Mouse (Mus musculus) CH12.LX (cell line): ENCODE results near the gene Ints2. TPM values are rescaled to one million over a fixed set of nuclear protein-coding genes. Genes with fewer than 3 reads are reported as not detected.

Experiments used
- DNase-seq: peaks from one replicate; pipeline ENCODE4 v3.0.0-alpha.2; 2013; ENCODE audit errors: extremely low read depth
- H3K27ac ChIP-seq: 2 replicates; pipeline ENCODE4 v1.5.1; 2012; ENCODE audit warnings: low read depth, mild to moderate bottlenecking, control low read depth, moderate library complexity; ENCODE audit not compliant: insufficient read depth
- H3K27me3 ChIP-seq: replicated peaks from 2 replicates; pipeline ENCODE3; 2012; ENCODE audit warnings: inconsistent platforms
- H3K36me3 ChIP-seq, 2 experiments: replicated peaks in 1 of 2; 2 replicates each; pipeline versions ENCODE3 to v1.6.1; 2012; ENCODE audit warnings: inconsistent platforms in 1 of 2, low read length in 1 of 2, mild to moderate bottlenecking in 1 of 2, mixed read lengths in 1 of 2, moderate library complexity in 1 of 2; ENCODE audit not compliant: control insufficient read depth in 1 of 2, insufficient read depth in 1 of 2
- H3K4me1 ChIP-seq, 2 experiments: 2 replicates each; pipeline ENCODE4 v1.6.1; 2012; ENCODE audit warnings: inconsistent platforms in 1 of 2, moderate library complexity in 1 of 2; ENCODE audit not compliant: insufficient read depth in 2 of 2, control insufficient read depth in 1 of 2
- H3K4me2 ChIP-seq: 2 replicates; pipeline ENCODE4 v1.6.1; 2012; ENCODE audit warnings: low read depth, mild to moderate bottlenecking, control low read depth; ENCODE audit not compliant: poor library complexity, insufficient read depth, severe bottlenecking
- H3K4me3 ChIP-seq, 3 experiments: fragments of 150-350 bp in 1 of 3; sonication (generic) in 1 of 3; replicated peaks in 1 of 3; 2 replicates each; pipeline versions ENCODE3 to v1.5.1; 2011 to 2012; ENCODE audit warnings: low read depth in 2 of 3, low read length in 2 of 3, mild to moderate bottlenecking in 2 of 3, moderate library complexity in 2 of 3, control low read depth in 1 of 3, improper control_type of control experiment in 1 of 3, inconsistent platforms in 1 of 3, mixed read lengths in 1 of 3; ENCODE audit not compliant: poor library complexity in 1 of 3
- H3K79me2 ChIP-seq: replicated peaks from 2 replicates; pipeline ENCODE4 v1.6.1; 2012; ENCODE audit warnings: mild to moderate bottlenecking, moderate library complexity; ENCODE audit not compliant: control insufficient read depth, poor library complexity, insufficient read depth, severe bottlenecking; ENCODE audit errors: extremely low read depth
- H3K9ac ChIP-seq: 2 replicates; pipeline ENCODE4 v1.6.1; 2012; ENCODE audit warnings: low read depth, mild to moderate bottlenecking, control low read depth, moderate library complexity; ENCODE audit not compliant: insufficient read depth
- H3K9me3 ChIP-seq: replicated peaks from 2 replicates; pipeline ENCODE3; 2012; ENCODE audit warnings: low read length, inconsistent platforms, mixed read lengths
- BHLHE40 ChIP-seq: IDR thresholded peaks from 2 replicates; pipeline ENCODE4 v1.6.1; 2011; ENCODE audit warnings: mild to moderate bottlenecking, low read depth, low read length, improper control_type of control experiment
- CHD1 ChIP-seq: IDR thresholded peaks from 2 replicates; pipeline ENCODE4 v1.6.1; 2012; ENCODE audit warnings: low read depth, low read length, improper control_type of control experiment, inconsistent platforms
- CHD2 ChIP-seq: IDR thresholded peaks from 2 replicates; pipeline ENCODE4 v1.6.1; 2011; ENCODE audit warnings: low read length, improper control_type of control experiment
- CTCF ChIP-seq, 2 experiments: IDR thresholded peaks in 1 of 2; conservative IDR thresholded peaks in 1 of 2; 2 replicates each; pipeline ENCODE4 v1.5.1; 2011 to 2012; ENCODE audit warnings: low read depth in 2 of 2, low read length in 2 of 2, improper control_type of control experiment in 1 of 2, inconsistent platforms in 1 of 2, mild to moderate bottlenecking in 1 of 2, moderate library complexity in 1 of 2
- E2F4 ChIP-seq: IDR thresholded peaks from 2 replicates; pipeline ENCODE4 v1.6.1; 2011; ENCODE audit warnings: low read depth, low read length, improper control_type of control experiment; ENCODE audit not compliant: insufficient replicate concordance
- ELF1 ChIP-seq: IDR thresholded peaks from 2 replicates; pipeline ENCODE4 v1.6.1; 2014; ENCODE audit warnings: low read depth, mild to moderate bottlenecking, inconsistent platforms, low read length, improper control_type of control experiment
- EP300 ChIP-seq: IDR thresholded peaks from 2 replicates; pipeline ENCODE4 v1.6.1; 2011; ENCODE audit warnings: low read length, improper control_type of control experiment
- ETS1 ChIP-seq: conservative IDR thresholded peaks from 2 replicates; pipeline ENCODE4 v1.6.1; 2012; ENCODE audit warnings: low read depth, mild to moderate bottlenecking, inconsistent platforms, low read length, improper control_type of control experiment, moderate library complexity
- GABPA ChIP-seq: IDR thresholded peaks from 2 replicates; pipeline ENCODE4 v1.6.1; 2012; ENCODE audit warnings: low read depth, low read length, improper control_type of control experiment, inconsistent platforms; ENCODE audit not compliant: insufficient replicate concordance
- HCFC1 ChIP-seq: IDR thresholded peaks from 2 replicates; pipeline ENCODE4 v1.6.1; 2012; ENCODE audit warnings: low read depth, mild to moderate bottlenecking, inconsistent platforms, low read length, improper control_type of control experiment
- IRF4 ChIP-seq: IDR thresholded peaks from 2 replicates; pipeline ENCODE4 v1.6.1; 2014; ENCODE audit warnings: low read depth, mild to moderate bottlenecking, inconsistent platforms, low read length, improper control_type of control experiment
- JUN ChIP-seq: IDR thresholded peaks from 2 replicates; pipeline ENCODE4 v1.6.1; 2011; ENCODE audit warnings: low read depth, mild to moderate bottlenecking, low read length, improper control_type of control experiment, moderate library complexity; ENCODE audit not compliant: insufficient read depth
- JUND ChIP-seq: conservative IDR thresholded peaks from 2 replicates; pipeline ENCODE4 v1.6.1; 2011; ENCODE audit warnings: low read depth, low read length, improper control_type of control experiment
- KAT2A ChIP-seq: IDR thresholded peaks from 2 replicates; pipeline ENCODE4 v1.6.1; 2012; ENCODE audit warnings: low read length, improper control_type of control experiment, inconsistent platforms; ENCODE audit not compliant: insufficient replicate concordance
- MAFK ChIP-seq: IDR thresholded peaks from 2 replicates; pipeline ENCODE4 v1.6.1; 2011; ENCODE audit warnings: low read length, improper control_type of control experiment; ENCODE audit not compliant: insufficient replicate concordance
- MAX ChIP-seq: IDR thresholded peaks from 2 replicates; pipeline ENCODE4 v1.6.1; 2011; ENCODE audit warnings: low read length, improper control_type of control experiment
- MAZ ChIP-seq: IDR thresholded peaks from 2 replicates; pipeline ENCODE4 v1.6.1; 2012; ENCODE audit warnings: low read depth, mild to moderate bottlenecking, inconsistent platforms, low read length, improper control_type of control experiment, moderate library complexity
- MEF2A ChIP-seq: IDR thresholded peaks from 2 replicates; pipeline ENCODE4 v1.6.1; 2014; ENCODE audit warnings: low read depth, mild to moderate bottlenecking, inconsistent platforms, low read length, improper control_type of control experiment, borderline replicate concordance
- MXI1 ChIP-seq: IDR thresholded peaks from 2 replicates; pipeline ENCODE4 v1.6.1; 2011; ENCODE audit warnings: mild to moderate bottlenecking, low read depth, low read length, improper control_type of control experiment
- MYC ChIP-seq: IDR thresholded peaks from 2 replicates; pipeline ENCODE4 v1.6.1; 2011; ENCODE audit warnings: low read depth, mild to moderate bottlenecking, improper control_type of control experiment, low read length
- NELFE ChIP-seq: IDR thresholded peaks from 2 replicates; pipeline ENCODE4 v1.6.1; 2011; ENCODE audit warnings: low read depth, low read length, improper control_type of control experiment
- NRF1 ChIP-seq: IDR thresholded peaks from 2 replicates; pipeline ENCODE4 v1.6.1; 2014; ENCODE audit warnings: low read depth, mild to moderate bottlenecking, inconsistent platforms, low read length, improper control_type of control experiment, moderate library complexity
- PAX5 ChIP-seq: IDR thresholded peaks from 2 replicates; pipeline ENCODE4 v1.6.1; 2012; ENCODE audit warnings: low read length, inconsistent platforms, mixed read lengths
- POLR2A ChIP-seq: IDR thresholded peaks from 2 replicates; pipeline ENCODE4 v1.6.1; 2011; ENCODE audit warnings: low read depth, mild to moderate bottlenecking, improper control_type of control experiment, low read length
- POLR2AphosphoS2 ChIP-seq: IDR thresholded peaks from 2 replicates; pipeline ENCODE4 v1.6.1; 2011; ENCODE audit warnings: low read depth, low read length, improper control_type of control experiment
- RAD21 ChIP-seq: IDR thresholded peaks from 2 replicates; pipeline ENCODE4 v1.6.1; 2011; ENCODE audit warnings: low read depth, mild to moderate bottlenecking, low read length, improper control_type of control experiment, moderate library complexity
- RCOR1 ChIP-seq: conservative IDR thresholded peaks from 2 replicates; pipeline ENCODE4 v1.6.1; 2012; ENCODE audit warnings: low read depth, mild to moderate bottlenecking, inconsistent platforms, low read length, improper control_type of control experiment
- SIN3A ChIP-seq: IDR thresholded peaks from 2 replicates; pipeline ENCODE4 v1.6.1; 2012; ENCODE audit warnings: low read length, improper control_type of control experiment, inconsistent platforms
- SMC3 ChIP-seq: IDR thresholded peaks from 2 replicates; pipeline ENCODE4 v1.6.1; 2011; ENCODE audit warnings: low read depth, low read length, improper control_type of control experiment
- TBP ChIP-seq: conservative IDR thresholded peaks from 2 replicates; pipeline ENCODE4 v1.6.1; 2011; ENCODE audit warnings: low read depth, low read length, improper control_type of control experiment
- TCF12 ChIP-seq: IDR thresholded peaks from 2 replicates; pipeline ENCODE4 v1.6.1; 2014; ENCODE audit warnings: low read depth, mild to moderate bottlenecking, inconsistent platforms, low read length, improper control_type of control experiment
- UBTF ChIP-seq: IDR thresholded peaks from 2 replicates; pipeline ENCODE4 v1.6.1; 2012; ENCODE audit warnings: low read depth, mild to moderate bottlenecking, inconsistent platforms, low read length, improper control_type of control experiment, moderate library complexity
- USF1 ChIP-seq: IDR thresholded peaks from 2 replicates; pipeline ENCODE4 v1.6.1; 2014; ENCODE audit warnings: low read depth, mild to moderate bottlenecking, inconsistent platforms, low read length, improper control_type of control experiment
- USF2 ChIP-seq: conservative IDR thresholded peaks from 2 replicates; pipeline ENCODE4 v1.6.1; 2011; ENCODE audit warnings: low read depth, low read length, improper control_type of control experiment
- ZC3H11A ChIP-seq: IDR thresholded peaks from 2 replicates; pipeline ENCODE4 v1.6.1; 2012; ENCODE audit warnings: low read depth, mild to moderate bottlenecking, inconsistent platforms, low read length, improper control_type of control experiment
- ZKSCAN1 ChIP-seq: IDR thresholded peaks from 2 replicates; pipeline ENCODE4 v1.6.1; 2012; ENCODE audit warnings: low read depth, inconsistent platforms, low read length, improper control_type of control experiment, borderline replicate concordance
- ZMIZ1 ChIP-seq: IDR thresholded peaks from 2 replicates; pipeline ENCODE4 v1.6.1; 2012; ENCODE audit warnings: low read depth, mild to moderate bottlenecking, inconsistent platforms, low read length, improper control_type of control experiment
- ZNF384 ChIP-seq: IDR thresholded peaks from 2 replicates; pipeline ENCODE4 v1.6.1; 2012; ENCODE audit warnings: low read depth, low read length, improper control_type of control experiment, inconsistent platforms
- dilution Hi-C: fragments of 300-500 bp; cut with MboI; formaldehyde crosslinking; loops from 2 replicates; pipeline ENCODE4 v1.14.3; 2020; ENCODE audit warnings: low sequenced_read_pairs; ENCODE audit not compliant: extremely low pct_unique_long_range_greater_than_20kb, extremely low pct_ligation_motif_present
- in situ Hi-C: fragments of 300-500 bp; cut with MboI; formaldehyde crosslinking; loops from 3 replicates; pipeline ENCODE4 v1.14.3; 2019; ENCODE audit warnings: low sequenced_read_pairs, low pct_ligation_motif_present, low pct_unique_long_range_greater_than_20kb, mixed read lengths
- polyA plus RNA-seq: library from polyadenylated mRNA; unstranded; fragments of >175 nt; gene quantifications from 2 replicates; pipeline ENCODE4 v1.2.1, GENCODE M21; 2012; ENCODE audit warnings: low read depth; ENCODE audit not compliant: insufficient read length
- total RNA-seq, 2 experiments: library from RNA; depleted of rRNA; stranded (reverse); fragments of 300-350 nt in 1 of 2; fragments of >200 nt in 1 of 2; gene quantifications; 2 replicates each; pipeline ENCODE4 v1.2.3; 2012 to 2014

The Ints2 gene
- total RNA-seq (2012; rRNA removed), result 54.8 and 68.8 TPM in 2 replicates
- 86.3 and 96.7 TPM in 2 replicates for total RNA-seq (2014; rRNA removed)
- polyA plus RNA-seq, result 44.4 and 58.8 TPM in 2 replicates

DNA sequence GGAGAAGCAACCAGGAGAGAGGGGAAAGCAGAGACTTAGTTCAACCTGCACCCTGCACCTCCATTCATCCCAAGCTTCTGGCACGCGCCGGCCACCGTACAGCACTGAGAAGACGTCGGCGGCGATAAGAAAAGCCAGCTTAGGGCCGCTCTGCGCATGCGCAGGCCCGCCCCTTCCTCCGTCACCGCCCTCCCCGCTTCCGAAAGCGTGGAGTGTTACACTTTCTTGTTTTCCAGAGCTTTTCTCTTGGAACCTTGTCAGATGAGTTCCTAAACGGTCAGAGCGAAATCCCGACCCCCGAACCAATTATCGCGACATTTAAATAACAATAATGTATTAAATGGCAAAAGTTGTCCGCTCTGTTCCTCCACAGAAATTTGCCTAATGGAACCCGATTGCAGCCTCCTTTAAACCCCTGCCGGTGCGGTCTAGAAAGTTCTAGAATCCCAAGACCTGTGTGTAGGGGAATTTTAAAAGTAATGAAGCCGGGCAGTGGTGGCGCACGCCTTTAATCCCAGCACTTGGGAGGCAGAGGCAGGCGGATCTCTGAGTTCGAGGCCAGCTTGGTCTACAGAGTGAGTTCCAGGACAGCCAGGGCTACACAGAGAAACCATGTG is at the start of gene Ints2:
Gene Ints2 (minus strand): TSS at position 116 of the 617 bp plus-strand sequence.
- H3K79me2 ChIP-seq, result peaks cover 14% of the 10 kb centered on the region
- peak; percentile 92 for DNase-seq
- H3K9ac ChIP-seq, result peak within 1 kb of the TSS; percentile 96
- H3K27me3 ChIP-seq, result no peaks in the 10 kb centered on the region
- TF ChIP-seq POLR2A, result peak; percentile 97
- peak; percentile 87 for TF ChIP-seq MAX
- peak; percentile 34; the same call in 1 of the 2 replicates for TF ChIP-seq CHD2
- TF ChIP-seq E2F4, result no peak
- TF ChIP-seq JUN, result no peak
- TF ChIP-seq CTCF (conservative IDR thresholded peaks at IDR 0.05 in 1 of 2, IDR thresholded peaks at IDR 0.05 in 1 of 2; ENCODE audit: low read depth in 2 of 2, low read length in 2 of 2), result no peak
- peak; percentile 78 for TF ChIP-seq MXI1
- TF ChIP-seq GABPA, result no peak
- peak; percentile 80 for TF ChIP-seq TCF12
- TF ChIP-seq ETS1, result no peak; the same call in 1 of the 2 replicates
- peak; percentile 93 for TF ChIP-seq POLR2AphosphoS2
- TF ChIP-seq TBP, result peak; percentile 92
- peak; percentile 82; the same call in 1 of the 2 replicates for TF ChIP-seq ZMIZ1
- TF ChIP-seq MYC, result peak; percentile 84
- peak; percentile 78 for TF ChIP-seq ELF1
- no peak for TF ChIP-seq MAFK
- TF ChIP-seq ZC3H11A, result no peak
- TF ChIP-seq UBTF, result no peak
- TF ChIP-seq IRF4, result peak; percentile 60; the same call in 1 of the 2 replicates
- TF ChIP-seq HCFC1, result peak; percentile 87
- peak; percentile 42; the same call in 1 of the 2 replicates for TF ChIP-seq MAZ
- no peak for TF ChIP-seq RAD21
- TF ChIP-seq RCOR1, result no peak; the same call in 1 of the 2 replicates
- no peak for TF ChIP-seq USF2
- TF ChIP-seq SIN3A, result peak; percentile 91
- no peak for TF ChIP-seq CHD1
- no peak for TF ChIP-seq USF1
- no peak for TF ChIP-seq EP300
- no peak for TF ChIP-seq PAX5
- no peak for TF ChIP-seq JUND
- TF ChIP-seq KAT2A, result peak; percentile 85; the same call in 1 of the 2 replicates
- TF ChIP-seq BHLHE40, result peak; percentile 77
- TF ChIP-seq NRF1, result peak; percentile 99
- no peak for TF ChIP-seq ZKSCAN1
- no peak for TF ChIP-seq SMC3
- peak; percentile 44 for TF ChIP-seq ZNF384
- no peak; the same call in 1 of the 2 replicates for TF ChIP-seq MEF2A
- peak; percentile 97 for TF ChIP-seq NELFE
- H3K9me3 ChIP-seq, result no peaks in the 10 kb centered on the region
- peaks cover 4 to 19% of the 10 kb centered on the region in 2 experiments; a peak in 3 of 4 replicates for H3K4me1 ChIP-seq
- in situ Hi-C loops (no loop called here), dilution Hi-C loops (no loop called here)
- H3K36me3 ChIP-seq, result peaks cover 9 to 28% of the 10 kb centered on the region in 2 experiments
- H3K4me3 ChIP-seq, result peak within 1 kb of the TSS; percentile 70 to 85 (median 84)
- H3K4me2 ChIP-seq, result peak within 1 kb of the TSS; percentile 92
- H3K27ac ChIP-seq, result no peak within 1 kb of the TSS
